9 mouse cellular contexts compared by ENCODE assay signal in the genomic region with DNA sequence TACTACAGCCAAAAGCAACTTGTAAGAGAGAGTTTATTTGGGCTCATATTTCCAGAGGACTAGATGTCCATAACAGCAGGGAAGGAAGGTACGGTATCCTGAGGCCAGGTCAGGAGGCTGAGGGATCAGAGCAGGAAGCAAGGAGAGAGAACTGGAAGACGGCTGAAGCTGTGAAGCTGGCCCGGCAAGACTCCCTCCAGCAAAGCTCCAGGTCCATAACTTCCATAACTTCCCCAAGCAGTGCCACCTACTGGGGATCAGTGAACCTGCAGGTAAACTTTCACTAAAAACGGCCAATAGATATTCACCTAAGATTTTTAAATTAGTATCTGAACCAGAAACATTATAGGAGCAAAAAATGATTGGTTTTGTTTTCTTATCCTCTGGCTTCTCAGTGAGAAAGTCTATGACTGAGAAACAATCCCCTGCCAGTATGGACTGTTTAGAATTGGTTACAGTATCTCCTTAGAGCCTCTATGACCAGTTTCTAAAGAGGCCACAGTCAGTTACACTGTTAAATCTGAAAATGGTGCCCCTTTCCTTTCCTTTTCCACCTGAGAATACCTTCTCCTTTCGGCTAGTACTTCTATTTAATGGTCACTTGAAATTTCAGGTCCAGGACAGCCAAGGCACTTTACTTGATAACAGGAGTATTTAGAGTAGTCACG. TPM values are rescaled to one million over a fixed set of nuclear protein-coding genes. Genes with fewer than 3 reads are reported as not detected.
A peak's percentile ranks its signal among the peaks of the same experiment; 100 is the strongest.
DNase-seq lines count a peak whose midpoint lies in the region; ATAC-seq lines count a peak whose summit lies in the region.
"Had no signal": no experiment of that assay in that cellular context is flagged by ENCODE, and none has a peak within 500 bp of the region (broad histone marks: within the 10 kb centered on the region; RNA-seq: fewer than 3 reads in every experiment).

No protein-coding gene starts in this region.

- no peak overlapping the region for H3K9ac ChIP-seq in forebrain, embryonic 12.5 days
- H3K9ac ChIP-seq: hindbrain, embryonic 15.5 days had no signal

- no peak overlapping the region for H3K27ac ChIP-seq in forebrain, embryonic 12.5 days
- H3K27ac ChIP-seq: hindbrain, embryonic 15.5 days had no signal

- H3K27me3 ChIP-seq in forebrain, embryonic 12.5 days: no peaks in the 10 kb centered on the region
- H3K27me3 ChIP-seq: hindbrain, embryonic 15.5 days had no signal

- DNase-seq in A20 (ENCODE audit: low read depth, low spot score): peak; percentile 66
- peak; percentile 11 to 45 for DNase-seq in CD8-positive naive resting alpha-beta T cell, adult 2 months (ENCODE audit: low read depth in 2 of 2, low spot score in 2 of 2)
- peak; percentile 49 for DNase-seq in c-Kit-positive CD71-positive TER-119-negative erythroid progenitor cells, embryonic 14.5 days (ENCODE audit: low read depth)
- DNase-seq in kidney, adult 9 months: peak; percentile 56
- peak; percentile 74 for DNase-seq in lung, postnatal 10 days
- peak; percentile 25 for DNase-seq in ovary, postnatal 36 days (ENCODE audit: low spot score)
- no peak for DNase-seq in left cerebral cortex, adult 9 months (ENCODE audit: low spot score in 2 of 2)

- H3K4me3 ChIP-seq in forebrain, embryonic 12.5 days (replicated peaks): no peak overlapping the region
- H3K4me3 ChIP-seq: hindbrain, embryonic 15.5 days had no signal

- no peaks in the 10 kb centered on the region for H3K4me1 ChIP-seq in forebrain, embryonic 12.5 days

- ATAC-seq in forebrain, embryonic 12.5 days (ENCODE audit: low FRiP score): peak; percentile 67; the same call in 1 of the 2 replicates

- 33% methylated on average over 6 of the region's 6 CpGs for WGBS in forebrain, embryonic 12.5 days

- peaks cover 8% of the 10 kb centered on the region for H3K36me3 ChIP-seq in forebrain, embryonic 12.5 days (replicated peaks)

- no peak overlapping the region for H3K4me2 ChIP-seq in forebrain, embryonic 12.5 days
- H3K4me2 ChIP-seq: hindbrain, embryonic 15.5 days had no signal

- no peaks in the 10 kb centered on the region for H3K9me3 ChIP-seq in forebrain, embryonic 12.5 days
- H3K9me3 ChIP-seq: hindbrain, embryonic 15.5 days had no signal

RNA-seq across cellular contexts. Expression of a gene that starts 15.3 kb away (rescaled TPM):
- polyA plus RNA-seq in forebrain, embryonic 12.5 days (2016; fragmentation: Nextera tagmentation; extraction: Ambion mirVana): 18.3 and 21.0 TPM in 2 replicates

RNA-seq across cellular contexts. Expression of a gene that starts 15.4 kb away (rescaled TPM):
- polyA plus RNA-seq in forebrain, embryonic 12.5 days (2016; fragmentation: Nextera tagmentation; extraction: Ambion mirVana): 21.2 and 22.4 TPM in 2 replicates

RNA-seq across cellular contexts. Expression of a gene that starts 15.5 kb away (rescaled TPM):
- 187 and 194 TPM in 2 replicates for polyA plus RNA-seq in forebrain, embryonic 12.5 days (2016; fragmentation: Nextera tagmentation; extraction: Ambion mirVana)

Comparison
In these comparisons a context has a peak if more than half of its experiments do, and no peak if none do; other contexts are left out.
1. DNase-seq: peak in A20 (single experiment), CD8-positive naive resting alpha-beta T cell, adult 2 months (2 of 2), c-Kit-positive CD71-positive TER-119-negative erythroid progenitor cells, embryonic 14.5 days (single experiment), kidney, adult 9 months (single experiment), lung, postnatal 10 days (single experiment) and ovary, postnatal 36 days (single experiment); none in left cerebral cortex, adult 9 months (0 of 2).